Mouse (Mus musculus) myocyte (in vitro differentiated cells): ENCODE results near the gene Gsdma.

Experiments
- CEBPB ChIP-seq: IDR thresholded peaks from 2 replicates; pipeline ENCODE4 v1.6.1; 2011; ENCODE audit warnings: mild to moderate bottlenecking, moderate library complexity; ENCODE audit not compliant: poor library complexity, insufficient read depth, severe bottlenecking
- E2F4 ChIP-seq: IDR thresholded peaks from one replicate; pipeline ENCODE4 v1.6.1; 2011; ENCODE audit warnings: mild to moderate bottlenecking, control low read depth, moderate library complexity; ENCODE audit not compliant: insufficient read depth
- MYOG ChIP-seq, 3 experiments: IDR thresholded peaks; one replicate each; pipeline ENCODE4 v1.6.1; 2011; ENCODE audit warnings: control low read depth in 2 of 3, low read depth in 2 of 3, mild to moderate bottlenecking in 2 of 3; ENCODE audit not compliant: insufficient read length in 2 of 3, control insufficient read depth in 1 of 3, insufficient read depth in 1 of 3
- TCF12 ChIP-seq: IDR thresholded peaks from one replicate; pipeline ENCODE4 v1.6.1; 2011; ENCODE audit warnings: mild to moderate bottlenecking, control low read depth; ENCODE audit not compliant: poor library complexity, insufficient read depth, severe bottlenecking
- USF1 ChIP-seq: IDR thresholded peaks from one replicate; pipeline ENCODE4 v1.6.1; 2011; ENCODE audit warnings: low read depth, mild to moderate bottlenecking, control low read depth, moderate library complexity

DNA sequence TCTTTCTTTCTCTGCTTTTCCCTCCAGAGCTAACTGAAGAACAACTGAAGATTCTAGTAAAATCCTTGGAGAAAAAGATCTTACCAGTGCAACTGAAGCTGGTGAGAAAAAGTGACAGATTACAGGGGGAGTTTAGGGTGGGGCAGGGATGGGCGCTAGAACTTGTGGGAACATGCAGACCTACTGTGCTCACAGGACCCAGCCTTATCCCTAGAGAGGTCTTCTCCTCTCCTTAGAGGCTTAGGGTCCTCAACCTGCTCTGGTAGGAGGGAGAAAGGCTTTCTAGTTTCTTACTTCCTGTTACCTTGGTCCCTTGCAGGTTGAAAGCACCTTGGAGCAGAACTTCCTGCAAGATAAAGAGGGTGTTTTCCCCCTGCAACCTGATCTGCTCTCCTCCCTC is 26.6 kb upstream of the Gsdma start:
- TF ChIP-seq E2F4 (no peak), TCF12 (no peak), MYOG (IDR thresholded peaks at IDR 0.05; ENCODE audit: control insufficient read depth in 1 of 3, insufficient read depth in 1 of 3, insufficient read length in 2 of 3, low read depth in 2 of 3) (no peak), USF1 (no peak), CEBPB (no peak)
